Mouse (Mus musculus): ENCODE measurements around the gene Selenbp1.
"Not testable (repeated sequence)": the region's sequence is repeated elsewhere in the genome, so short reads cannot be mapped to it uniquely, and the experiment has no call there.

Gene Selenbp1

DNA sequence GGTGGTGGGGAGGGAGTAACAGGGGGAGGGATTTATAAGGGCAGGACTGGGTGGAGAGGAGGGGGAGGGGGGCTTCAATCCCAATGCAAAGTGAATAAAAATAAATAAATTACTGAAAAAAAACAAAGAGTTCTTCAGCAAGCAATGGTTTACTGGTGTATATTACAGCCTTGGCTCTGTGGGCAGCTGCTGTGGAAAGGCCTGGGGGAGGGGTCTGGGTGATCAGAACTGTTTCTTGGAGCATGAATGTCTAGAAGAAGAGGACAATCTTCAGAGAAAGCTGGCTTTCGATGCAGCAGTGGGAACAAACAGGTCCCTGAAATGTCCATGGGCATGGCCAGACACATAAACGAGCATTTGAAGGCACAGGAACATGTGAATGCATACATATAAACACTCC lies 577 bp upstream of the Selenbp1 start:
- DNase-seq (ENCODE audit: low read depth, low spot score), result not testable (repeated sequence)

DNA sequence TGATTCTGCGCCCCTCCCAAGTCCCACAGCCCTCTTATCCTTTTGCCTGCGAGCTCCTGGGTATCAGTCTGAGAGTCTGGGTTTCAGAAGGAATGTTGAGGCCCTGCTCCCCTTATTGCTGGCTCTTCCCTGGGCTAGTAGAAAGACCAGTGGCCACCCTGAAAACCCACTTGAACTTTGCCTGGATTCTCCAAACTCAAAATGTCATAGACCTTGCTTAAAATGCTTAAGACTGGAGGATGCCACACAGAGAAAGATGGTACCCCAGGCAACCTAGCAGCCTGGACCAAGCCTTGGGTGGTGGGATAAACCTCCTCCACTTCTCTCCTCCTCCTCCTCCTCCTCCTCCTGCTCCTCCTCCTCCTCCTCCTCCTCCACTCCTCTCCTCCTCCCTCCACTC lies 748 bp downstream of the Selenbp1 start:
- not testable (repeated sequence) for DNase-seq (ENCODE audit: low read depth, low spot score)

DNA sequence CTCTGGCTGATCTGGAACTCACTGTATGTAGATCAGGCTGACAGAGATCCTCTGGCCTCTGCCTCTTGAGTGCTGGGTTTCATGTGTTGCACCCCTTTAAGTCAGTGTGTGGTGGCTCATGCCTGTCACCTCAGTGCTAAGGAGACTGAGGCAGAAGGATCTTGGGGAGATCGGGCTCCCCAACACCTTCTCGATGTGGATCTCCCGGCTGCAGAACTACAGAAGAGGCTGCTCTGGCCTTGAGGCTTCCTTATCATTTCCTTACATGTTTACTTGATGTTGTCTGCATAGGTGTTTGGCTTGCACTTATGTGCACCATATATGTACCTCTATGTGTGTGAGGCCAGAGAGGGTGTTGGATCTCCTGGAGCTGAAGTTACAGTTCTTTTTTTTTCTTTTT lies 1.7 kb downstream of the Selenbp1 start:
- not testable (repeated sequence) for DNase-seq (ENCODE audit: low read depth, low spot score)

DNA sequence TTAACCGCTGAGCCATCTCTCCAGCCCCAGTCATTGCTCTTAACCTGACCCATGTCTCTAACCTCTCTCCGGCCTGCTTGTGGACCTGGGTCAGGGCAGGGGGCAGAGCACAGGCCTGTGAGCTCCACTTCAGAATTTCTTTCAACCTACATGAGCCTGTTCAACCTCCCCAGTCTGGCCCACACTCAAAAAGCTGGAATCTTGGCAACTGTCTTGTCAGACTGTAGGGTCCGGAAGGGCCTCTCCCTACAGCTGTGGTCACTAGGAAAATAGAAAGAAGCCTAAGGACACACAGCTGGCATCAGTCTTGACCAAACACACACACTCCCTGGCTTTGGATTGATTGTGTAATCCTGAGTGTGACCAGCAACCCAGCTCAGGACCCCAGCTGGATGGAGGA lies 2.5 kb downstream of the Selenbp1 start:
- not testable (repeated sequence) for DNase-seq (ENCODE audit: low read depth, low spot score)

DNA sequence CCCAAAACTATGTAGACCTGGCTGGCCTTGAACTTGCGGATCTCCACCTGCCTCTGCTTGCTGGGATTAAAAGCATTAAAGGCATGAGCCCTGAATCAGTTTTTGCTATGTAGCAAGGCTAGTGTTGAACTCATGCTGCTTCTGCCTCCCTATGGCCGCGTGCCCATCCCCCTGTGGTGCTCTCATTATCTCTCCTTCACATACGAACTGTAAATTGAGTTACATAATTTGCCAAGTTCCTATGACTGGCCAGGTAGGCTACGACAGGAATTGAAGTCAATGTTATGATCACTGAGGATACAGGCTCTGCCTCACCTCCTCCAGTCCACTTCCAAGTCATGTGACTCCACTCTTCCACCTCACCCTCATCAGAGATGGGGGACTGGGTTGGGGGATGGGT lies 3.3 kb downstream of the Selenbp1 start:
- not testable (repeated sequence) for DNase-seq (ENCODE audit: low read depth, low spot score)

DNA sequence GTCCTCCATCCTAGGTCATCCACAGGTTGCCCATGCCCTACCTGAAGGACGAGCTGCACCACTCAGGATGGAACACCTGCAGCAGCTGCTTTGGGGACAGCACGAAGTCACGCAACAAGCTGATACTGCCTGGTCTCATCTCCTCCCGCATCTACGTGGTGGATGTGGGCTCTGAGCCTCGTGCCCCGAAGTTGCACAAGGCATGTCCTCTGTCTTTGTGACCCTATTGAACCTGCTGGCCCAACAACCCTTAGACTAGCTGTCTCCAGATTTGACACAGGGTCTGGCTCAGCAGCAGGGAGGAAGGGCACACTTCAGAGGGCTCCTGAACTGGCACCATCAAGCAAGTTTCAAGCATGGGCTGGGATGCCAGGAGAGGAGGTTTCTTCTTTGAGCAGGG lies 4.3 kb downstream of the Selenbp1 start:
- not testable (repeated sequence) for DNase-seq (ENCODE audit: low read depth, low spot score)

DNA sequence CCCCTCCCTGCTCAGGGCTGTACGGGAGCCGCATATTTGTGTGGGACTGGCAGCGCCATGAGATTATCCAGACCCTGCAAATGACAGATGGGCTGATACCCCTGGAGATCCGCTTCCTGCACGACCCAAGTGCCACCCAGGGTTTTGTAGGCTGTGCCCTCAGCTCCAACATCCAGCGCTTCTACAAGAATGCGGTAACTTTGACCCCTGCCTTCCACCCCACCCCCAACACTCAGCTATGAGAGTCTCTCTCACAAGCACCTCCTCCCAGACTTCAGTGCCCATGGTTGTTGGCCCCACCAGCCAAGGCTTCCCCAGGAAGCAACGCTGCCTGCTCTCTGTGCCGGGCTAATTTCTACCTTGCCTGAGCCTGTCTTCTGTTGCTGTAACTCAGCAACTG lies 7.2 kb downstream of the Selenbp1 start:
- not testable (repeated sequence) for DNase-seq (ENCODE audit: low read depth, low spot score)

DNA sequence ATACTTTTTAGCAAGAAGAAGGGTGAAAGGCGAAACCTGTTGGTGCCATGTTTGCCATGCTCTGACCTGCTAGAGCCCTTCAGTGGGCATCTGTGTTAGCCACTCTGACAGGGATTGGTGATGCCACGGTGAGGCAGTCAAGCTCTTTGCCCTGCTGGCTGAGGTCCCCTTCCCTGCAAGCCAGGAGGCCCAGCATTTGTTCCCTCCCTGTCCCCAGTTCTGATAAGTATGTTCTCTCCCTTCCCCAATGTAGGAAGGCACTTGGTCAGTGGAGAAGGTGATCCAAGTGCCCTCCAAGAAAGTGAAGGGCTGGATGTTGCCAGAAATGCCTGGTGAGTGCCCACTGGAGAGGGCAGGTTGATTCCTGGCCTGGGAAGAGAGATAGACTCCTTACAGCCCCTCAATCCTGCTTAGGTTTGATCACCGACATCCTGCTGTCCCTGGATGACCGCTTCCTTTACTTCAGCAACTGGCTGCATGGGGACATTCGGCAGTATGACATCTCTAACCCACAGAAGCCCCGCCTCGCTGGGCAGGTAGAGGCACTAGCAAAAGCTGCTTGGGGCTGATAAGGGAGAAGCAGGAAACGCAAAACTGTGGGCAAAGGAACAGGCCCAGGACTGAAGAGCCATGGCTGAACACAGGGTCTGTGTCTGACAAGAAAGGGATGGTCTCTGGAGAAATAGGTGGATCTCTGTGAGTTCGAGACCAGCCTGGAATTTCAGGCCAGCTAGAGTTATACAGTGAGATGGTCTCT lies 9.5 kb downstream of the Selenbp1 start:
- not testable (repeated sequence) for DNase-seq (ENCODE audit: low read depth, low spot score)

DNA sequence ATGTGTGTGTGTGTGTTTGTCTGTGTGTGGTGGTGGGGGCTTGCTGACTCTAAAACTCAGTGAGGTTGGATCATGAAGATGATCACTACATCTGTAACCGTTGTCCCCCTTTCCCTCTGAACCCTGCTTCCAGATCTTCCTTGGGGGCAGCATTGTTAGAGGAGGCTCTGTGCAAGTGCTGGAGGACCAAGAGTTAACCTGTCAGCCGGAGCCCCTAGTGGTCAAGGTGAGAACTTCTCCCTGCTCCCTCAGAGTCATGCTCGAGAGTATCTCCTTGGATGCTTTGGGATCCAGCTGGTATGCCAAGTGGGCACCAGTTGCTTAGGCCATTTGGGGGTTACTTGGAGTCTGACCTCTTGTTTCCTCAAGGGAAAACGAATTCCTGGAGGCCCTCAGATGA lies 10.8 kb downstream of the Selenbp1 start:
- not testable (repeated sequence) for DNase-seq (ENCODE audit: low read depth, low spot score)

DNA sequence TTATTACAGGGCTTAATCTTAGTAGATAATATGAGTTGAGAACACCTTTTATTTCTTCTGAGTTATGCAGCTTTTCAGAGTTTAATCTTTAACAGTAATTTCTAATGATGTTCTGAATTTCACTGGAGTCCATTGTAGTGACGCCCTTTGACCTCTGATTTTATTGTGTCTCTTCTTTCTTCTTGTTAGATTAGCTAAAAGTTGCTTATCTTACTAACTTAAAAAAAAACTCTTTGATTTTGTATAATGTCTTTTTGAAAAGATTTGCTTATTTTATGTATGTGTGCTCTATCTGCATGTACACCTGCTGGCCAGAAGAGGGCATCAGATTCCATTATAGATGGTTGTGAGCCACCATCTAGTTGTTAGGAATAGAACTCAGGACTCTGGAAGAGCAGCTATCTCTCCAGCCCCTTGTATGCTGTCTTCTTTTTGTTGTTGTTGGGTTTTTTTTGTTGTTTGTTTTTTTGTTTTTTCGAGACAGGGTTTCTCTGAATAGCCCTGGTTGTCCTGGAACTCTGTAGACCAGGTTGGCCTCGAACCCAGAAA lies 15.3 kb downstream of the Selenbp1 start:
- DNase-seq (ENCODE audit: low read depth, low spot score), result no peak

DNA sequence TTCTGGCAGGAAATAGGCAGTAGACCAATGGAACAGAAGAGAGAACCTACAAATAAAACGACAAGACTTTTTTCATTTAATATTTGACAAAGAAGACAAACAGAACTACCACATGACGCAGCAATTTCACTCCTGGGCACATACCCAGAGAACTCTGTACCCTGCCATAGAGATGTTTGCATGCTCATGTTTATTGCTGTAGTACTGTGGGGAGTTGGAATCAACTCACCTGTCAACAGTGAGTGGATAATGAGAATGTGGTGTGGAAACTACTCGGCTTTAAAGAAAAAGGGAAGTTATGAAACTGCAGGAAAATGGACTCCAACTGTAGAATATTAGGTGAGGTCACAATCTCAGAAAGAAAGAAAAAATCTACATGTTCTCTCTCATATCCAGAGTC lies 16.8 kb downstream of the Selenbp1 start:
- no peak for DNase-seq (ENCODE audit: low read depth, low spot score)

DNA sequence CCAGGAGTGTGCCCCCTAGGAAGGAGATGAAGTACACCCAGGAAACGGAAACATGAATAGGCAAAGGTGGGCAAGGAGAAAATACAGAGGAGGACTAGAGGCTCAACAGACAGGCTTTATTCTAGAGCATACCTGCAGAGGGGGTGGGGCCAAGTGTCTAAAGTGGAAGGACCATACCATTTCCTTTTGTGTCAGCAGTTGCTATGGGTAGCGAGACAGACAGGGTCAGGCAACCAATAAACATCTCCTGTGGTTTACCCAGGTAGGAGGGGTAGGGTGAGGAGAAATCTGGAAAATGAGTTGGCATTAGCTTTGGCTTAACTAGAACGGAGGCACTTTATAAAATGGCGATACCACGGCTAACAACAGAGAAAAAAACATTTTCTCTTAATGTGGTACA lies 19.9 kb downstream of the Selenbp1 start:
- no peak for DNase-seq (ENCODE audit: low read depth, low spot score)

DNA sequence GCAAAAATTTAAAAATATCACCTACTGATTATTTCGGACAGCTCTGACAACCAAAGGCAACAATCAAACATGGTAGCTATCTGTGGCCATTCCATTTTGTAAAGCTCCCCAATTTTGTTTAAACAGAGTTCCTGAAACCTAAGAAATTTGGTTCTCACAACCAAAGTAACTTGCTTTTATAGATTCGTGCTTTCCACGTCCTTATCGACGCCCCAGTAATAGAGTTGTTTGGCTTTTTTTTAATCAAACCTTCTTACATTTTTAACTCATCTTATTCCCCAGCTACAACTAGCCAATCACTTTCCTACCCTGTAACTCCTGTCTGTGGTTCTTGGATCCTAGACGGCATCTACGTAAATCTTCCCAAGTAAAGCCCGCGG lies 20.5 kb downstream of the Selenbp1 start:
- DNase-seq (ENCODE audit: low read depth, low spot score), result no peak

DNA sequence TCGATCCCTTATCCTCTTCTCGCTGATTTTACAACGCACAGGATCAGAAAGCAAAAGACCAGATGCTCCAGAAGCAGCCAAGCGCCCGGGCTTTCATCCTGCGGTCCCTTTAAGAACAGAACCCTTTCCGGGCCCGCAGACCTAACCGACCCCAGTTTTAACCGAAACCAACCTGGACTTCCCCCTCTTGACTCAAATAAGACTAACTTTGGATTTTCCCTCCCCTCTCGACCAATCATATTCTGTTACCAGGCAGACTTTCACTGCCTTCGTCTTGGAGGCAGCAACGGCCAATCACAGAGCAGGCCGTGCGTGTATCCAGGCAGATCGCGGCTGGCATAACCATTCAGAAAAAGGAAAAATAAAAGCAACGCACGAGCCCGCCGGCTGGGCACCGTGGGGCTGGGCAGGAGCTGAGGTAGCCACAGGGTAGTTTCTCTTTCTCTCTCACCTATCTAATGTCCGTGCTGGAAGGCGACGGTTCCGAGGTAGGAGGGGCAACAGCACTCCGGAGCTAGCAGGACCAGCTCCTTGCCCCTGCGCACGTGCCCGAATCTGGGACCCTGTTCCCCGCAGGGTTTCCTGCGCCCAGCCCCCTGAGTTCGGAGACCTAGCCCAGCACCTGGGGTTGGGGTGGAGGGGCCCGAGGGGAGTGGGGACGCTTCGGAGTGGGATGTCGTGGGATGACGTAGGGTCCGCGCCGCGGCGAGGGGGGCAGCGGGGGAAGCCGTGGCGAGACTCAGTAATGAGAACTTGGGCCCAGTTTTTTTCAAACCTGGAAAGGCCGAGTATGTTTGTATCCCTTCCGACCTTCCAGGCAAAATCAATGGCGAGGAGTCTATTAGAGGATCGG lies 21.1 kb downstream of the Selenbp1 start, which contains the start of gene Rfx5:
Gene Rfx5 (plus strand): TSS at position 312 of the 853 bp plus-strand sequence.
- peak; percentile 90 for DNase-seq (ENCODE audit: low read depth, low spot score)

DNA sequence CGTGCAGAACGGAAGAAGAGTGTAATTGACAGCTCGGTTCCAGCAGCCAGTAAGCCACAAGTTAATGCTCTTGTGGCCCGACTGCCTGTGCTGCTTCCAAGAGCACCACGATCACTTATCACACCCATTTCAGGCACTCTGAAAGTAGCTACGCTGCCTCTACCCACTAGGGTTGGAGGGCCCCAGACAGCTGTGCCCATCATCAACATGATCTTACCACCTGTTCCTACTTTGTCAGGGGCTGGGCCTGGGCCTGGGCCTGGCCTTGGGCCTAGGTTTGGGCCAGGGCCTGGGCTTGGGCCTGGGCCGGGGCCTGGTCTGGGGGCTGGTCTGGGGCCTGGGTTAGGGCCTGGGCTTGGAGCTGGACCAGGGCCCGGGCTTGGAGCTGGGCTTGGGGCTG lies 25.4 kb downstream of the Selenbp1 start:
- DNase-seq (ENCODE audit: low read depth, low spot score), result no peak

DNA sequence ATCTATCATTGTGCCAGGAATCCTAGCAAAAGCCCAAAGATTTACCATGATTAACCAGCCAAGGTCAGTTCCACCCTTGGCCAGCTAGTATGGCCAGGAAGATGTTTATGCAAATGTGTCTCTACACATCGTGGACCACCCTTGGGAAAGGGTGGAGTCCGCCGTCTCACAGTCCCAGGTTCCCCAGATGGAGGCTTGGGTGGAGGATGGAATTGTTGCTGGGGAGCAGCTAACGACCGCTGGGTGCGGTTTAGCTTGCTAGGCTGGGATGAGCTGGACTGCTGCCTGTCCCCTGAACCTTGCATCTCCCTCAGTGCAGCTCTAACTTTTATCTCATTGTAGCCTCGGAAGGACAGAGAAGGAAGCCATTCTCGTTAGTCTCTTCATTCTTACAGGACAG lies 27.0 kb downstream of the Selenbp1 start:
- DNase-seq (ENCODE audit: low read depth, low spot score), result no peak

DNA sequence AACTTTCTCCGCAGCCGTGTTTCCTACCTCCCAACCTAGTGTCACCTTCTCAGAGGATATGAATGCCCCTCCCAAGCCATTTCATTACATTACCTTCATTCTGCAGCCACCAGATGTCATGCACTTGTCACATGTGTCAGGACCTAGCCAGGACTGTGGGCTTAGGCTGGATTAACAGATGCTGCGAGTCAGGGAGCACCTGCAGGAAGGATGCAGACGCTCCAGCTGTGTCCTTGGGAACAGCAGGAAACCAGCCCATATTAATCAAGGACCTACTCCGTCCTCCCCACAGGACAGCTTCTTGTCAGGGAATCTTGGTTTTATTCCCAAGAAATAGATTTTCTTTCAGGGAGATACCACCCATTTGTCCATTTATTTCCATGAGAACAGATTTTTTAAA lies 27.5 kb downstream of the Selenbp1 start:
- DNase-seq (ENCODE audit: low read depth, low spot score), result no peak

DNA sequence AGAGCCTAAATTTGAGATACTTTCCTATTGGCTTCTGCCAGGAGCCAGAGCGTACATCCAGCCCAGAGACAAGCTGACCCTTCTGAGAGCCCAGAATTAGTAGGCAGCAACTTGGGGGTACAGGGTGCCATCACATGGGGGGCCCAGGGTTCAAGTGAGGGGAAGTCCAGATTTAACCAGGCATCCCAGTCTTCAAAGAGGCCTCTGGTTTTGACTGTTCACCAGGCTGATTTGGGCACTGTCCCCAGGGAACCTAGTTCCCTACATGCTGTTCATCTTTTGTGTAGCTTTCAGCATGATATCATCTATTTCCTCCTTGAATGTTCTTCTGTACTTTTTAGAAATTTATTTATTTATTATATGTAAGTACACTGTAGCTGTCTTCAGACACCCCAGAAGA lies 32.1 kb downstream of the Selenbp1 start:
- DNase-seq (ENCODE audit: low read depth, low spot score), result no peak

DNA sequence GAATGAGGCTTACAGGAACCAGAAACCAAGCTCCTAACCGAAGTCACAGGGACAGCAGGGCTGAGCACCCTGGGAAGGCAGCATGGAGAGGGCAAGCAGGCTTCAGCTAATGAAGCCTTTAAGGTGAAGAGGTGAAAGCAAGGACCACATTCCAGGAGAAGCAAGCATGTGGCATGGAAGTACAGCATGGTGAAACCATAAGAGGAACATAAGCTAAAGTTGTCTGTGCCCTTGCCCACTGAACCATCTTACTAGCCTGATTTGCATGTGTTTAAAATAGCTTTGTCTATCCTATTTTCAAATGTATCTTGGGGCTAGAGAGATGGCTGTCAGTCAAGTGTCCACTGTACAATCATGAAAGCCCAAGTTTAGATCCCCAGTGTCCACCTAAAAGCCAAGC lies 33.0 kb downstream of the Selenbp1 start:
- no peak for DNase-seq (ENCODE audit: low read depth, low spot score)

DNA sequence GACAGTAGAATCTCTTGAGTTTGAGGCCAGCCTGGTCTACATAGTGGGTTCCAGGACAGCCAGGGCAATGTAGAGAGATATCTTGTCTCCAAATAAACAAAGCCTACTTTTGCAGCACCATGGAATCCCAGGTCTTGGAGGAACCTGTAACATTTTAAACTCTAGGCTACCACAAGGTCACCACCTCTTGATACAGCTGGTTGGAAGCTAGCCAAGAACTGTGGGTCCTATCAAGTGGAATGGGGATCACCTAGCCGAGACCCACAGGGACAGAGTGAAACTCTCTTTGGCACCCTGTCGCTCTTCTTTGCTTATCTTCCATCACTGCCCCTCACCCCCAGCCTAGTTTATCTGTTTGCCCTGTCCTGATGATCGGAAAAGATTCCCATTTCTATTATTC lies 39.7 kb downstream of the Selenbp1 start:
- no peak for DNase-seq (ENCODE audit: low read depth, low spot score)

DNA sequence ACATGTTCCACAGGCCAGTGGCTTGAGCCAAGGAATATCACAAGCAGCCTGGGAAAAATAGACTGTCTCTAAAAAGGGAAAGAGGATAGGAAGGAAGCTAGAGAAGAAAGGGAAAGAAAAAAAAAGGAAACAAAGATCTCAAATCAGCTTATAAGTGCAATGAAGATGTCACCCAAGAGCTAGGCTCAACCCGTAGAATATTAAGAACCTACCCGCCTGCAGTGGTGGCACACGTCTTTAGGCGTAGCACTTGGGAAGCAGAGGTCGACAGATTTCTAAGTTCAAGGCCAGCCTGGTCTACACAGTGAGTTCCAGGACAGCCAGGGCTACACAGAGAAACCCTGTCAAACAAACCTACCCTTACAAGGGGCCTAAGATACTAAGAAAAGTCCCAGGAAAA lies 40.8 kb downstream of the Selenbp1 start:
- DNase-seq (ENCODE audit: low read depth, low spot score), result no peak

DNA sequence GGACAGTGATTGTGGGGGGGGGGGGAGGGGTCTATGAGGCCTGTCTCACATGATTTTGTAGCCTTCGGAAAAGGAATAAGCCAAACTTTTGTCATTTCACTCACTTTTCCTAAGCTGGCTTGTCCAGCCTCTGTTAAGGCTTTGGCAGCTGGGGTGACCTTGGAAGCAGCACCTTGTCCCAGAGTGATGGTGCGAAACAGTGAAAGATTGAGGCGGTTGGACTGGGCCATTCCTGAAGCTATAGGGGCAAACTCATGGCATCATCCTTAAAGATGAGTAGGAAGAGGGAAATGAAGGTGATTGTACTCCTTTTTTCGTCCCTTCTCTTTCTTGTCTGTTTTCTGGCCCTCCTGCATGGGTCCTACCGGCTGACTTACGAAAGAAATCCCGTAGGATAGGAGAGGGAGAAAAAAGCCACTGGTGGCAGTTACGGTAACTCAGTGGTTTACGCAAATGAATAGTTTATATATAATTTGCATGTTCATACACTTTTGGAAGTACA lies 41.2 kb downstream of the Selenbp1 start:
- DNase-seq (ENCODE audit: low read depth, low spot score), result no peak

All from embryo, embryonic 11.5 days (tissue).